8 mouse cellular contexts compared by ENCODE assay signal in the genomic region with DNA sequence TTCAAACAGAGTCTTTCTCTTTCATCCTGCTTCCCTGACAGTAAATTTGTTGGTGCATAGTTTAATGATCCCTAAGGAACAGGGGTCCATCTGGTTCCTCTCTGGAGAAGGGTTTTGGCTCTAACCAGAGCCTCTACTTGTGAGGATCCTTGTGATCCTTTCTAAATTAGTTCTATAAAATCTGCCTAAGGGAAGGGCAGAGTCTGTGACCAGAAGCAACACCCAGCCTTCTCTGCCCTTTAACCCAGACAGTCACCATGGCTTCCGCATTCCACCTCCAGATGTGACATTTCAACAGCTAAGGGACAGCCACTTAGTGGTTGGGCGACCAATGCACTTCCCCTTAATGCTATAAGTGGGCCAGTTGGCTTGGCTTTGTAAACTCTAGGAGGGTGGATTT. TPM values are rescaled to one million over a fixed set of nuclear protein-coding genes. Genes with fewer than 3 reads are reported as not detected.
DNase-seq lines count a peak whose midpoint lies in the region; ATAC-seq and TF ChIP-seq lines count a peak whose summit lies in the region.

No protein-coding gene starts in this region.

- no peaks in the 10 kb centered on the region for H3K27me3 ChIP-seq in limb, embryonic 15.5 days
- H3K27me3 ChIP-seq in limb, embryonic 10.5 days (ENCODE audit: low read depth, poor library complexity, severe bottlenecking), result no peaks in the 10 kb centered on the region
- H3K27me3 ChIP-seq in liver, embryonic 15.5 days, result no peaks in the 10 kb centered on the region
- no peaks in the 10 kb centered on the region for H3K27me3 ChIP-seq in stomach, embryonic 15.5 days (replicated peaks)
- H3K27me3 ChIP-seq in midbrain, embryonic 14.5 days (ENCODE audit: control insufficient read depth, insufficient read depth, low read length), result no peaks in the 10 kb centered on the region
- H3K27me3 ChIP-seq in thymus, adult 2 months (ENCODE audit: control insufficient read depth, insufficient read depth, low read length), result no peaks in the 10 kb centered on the region

- no peak overlapping the region for H3K4me3 ChIP-seq in limb, embryonic 15.5 days
- no peak overlapping the region for H3K4me3 ChIP-seq in limb, embryonic 10.5 days
- no peak overlapping the region for H3K4me3 ChIP-seq in liver, embryonic 15.5 days (replicated peaks)
- no peak overlapping the region for H3K4me3 ChIP-seq in stomach, embryonic 15.5 days (replicated peaks)
- H3K4me3 ChIP-seq in midbrain, embryonic 14.5 days (replicated peaks; ENCODE audit: low read depth, low read length), result no peak overlapping the region
- H3K4me3 ChIP-seq in thymus, adult 2 months (ENCODE audit: control insufficient read depth, insufficient read depth, low read length), result no peak overlapping the region

- no peaks in the 10 kb centered on the region for H3K36me3 ChIP-seq in limb, embryonic 15.5 days
- no peaks in the 10 kb centered on the region for H3K36me3 ChIP-seq in limb, embryonic 10.5 days
- no peaks in the 10 kb centered on the region for H3K36me3 ChIP-seq in liver, embryonic 15.5 days (replicated peaks)
- H3K36me3 ChIP-seq in stomach, embryonic 15.5 days, result no peaks in the 10 kb centered on the region
- no peaks in the 10 kb centered on the region for H3K36me3 ChIP-seq in midbrain, embryonic 14.5 days (ENCODE audit: control insufficient read depth, insufficient read depth, low read length)
- peaks cover 7% of the 10 kb centered on the region for H3K36me3 ChIP-seq in thymus, adult 2 months (ENCODE audit: control insufficient read depth, insufficient read depth, low read length)

- no peak overlapping the region for H3K4me2 ChIP-seq in limb, embryonic 15.5 days
- H3K4me2 ChIP-seq in liver, embryonic 15.5 days, result no peak overlapping the region
- no peak overlapping the region for H3K4me2 ChIP-seq in stomach, embryonic 15.5 days
- no peak overlapping the region for H3K4me2 ChIP-seq in midbrain, embryonic 14.5 days (ENCODE audit: low read length)

- intact Hi-C loops in heart, postnatal 14 days (cut with DNase I), result no loop called here

- WGBS in limb, embryonic 15.5 days, result 45% methylated on average over 2 of the region's 2 CpGs
- 56% methylated on average over 2 of the region's 2 CpGs for WGBS in limb, embryonic 10.5 days
- WGBS in liver, embryonic 15.5 days (ENCODE audit: insufficient replicate concordance), result 36% methylated on average over 2 of the region's 2 CpGs
- WGBS in stomach, embryonic 15.5 days, result 53% methylated on average over 2 of the region's 2 CpGs
- 93% methylated on average over 2 of the region's 2 CpGs for WGBS in midbrain, embryonic 14.5 days
- WGBS in thymus, adult 2 months, result 81% methylated on average over 2 of the region's 2 CpGs

- DNase-seq in limb, embryonic 10.5 days (ENCODE audit: low spot score), result no peak
- DNase-seq in heart, postnatal 14 days, result peak; percentile 50 to 58
- DNase-seq in Muller cell, postnatal 12 days (ENCODE audit: inconsistent ontology term), result no peak
- no peak for DNase-seq in midbrain, embryonic 14.5 days
- DNase-seq in thymus, adult 2 months, result no peak

- no peak for TF ChIP-seq POLR2A in thymus, adult 2 months (IDR thresholded peaks at IDR 0.05; ENCODE audit: control insufficient read depth, extremely low read depth, insufficient read depth, low read length, poor library complexity)

- peaks cover 6% of the 10 kb centered on the region; the same call in 1 of the 2 replicates for H3K4me1 ChIP-seq in limb, embryonic 15.5 days
- peaks cover 7% of the 10 kb centered on the region; the same call in 1 of the 2 replicates for H3K4me1 ChIP-seq in limb, embryonic 10.5 days
- no peaks in the 10 kb centered on the region for H3K4me1 ChIP-seq in liver, embryonic 15.5 days (replicated peaks)
- no peaks in the 10 kb centered on the region for H3K4me1 ChIP-seq in stomach, embryonic 15.5 days
- no peaks in the 10 kb centered on the region for H3K4me1 ChIP-seq in midbrain, embryonic 14.5 days (ENCODE audit: control insufficient read depth, insufficient read depth, low read length)
- H3K4me1 ChIP-seq in thymus, adult 2 months (replicated peaks; ENCODE audit: control insufficient read depth, insufficient read depth, low read length), result no peaks in the 10 kb centered on the region

- peak overlapping the region; percentile 33; the same call in 1 of the 2 replicates for H3K27ac ChIP-seq in limb, embryonic 15.5 days
- H3K27ac ChIP-seq in limb, embryonic 10.5 days, result no peak overlapping the region
- H3K27ac ChIP-seq in liver, embryonic 15.5 days (replicated peaks), result peak overlapping the region; percentile 19; the same call in 1 of the 2 replicates
- H3K27ac ChIP-seq in stomach, embryonic 15.5 days, result peak overlapping the region; percentile 16; the same call in 1 of the 2 replicates
- no peak overlapping the region for H3K27ac ChIP-seq in midbrain, embryonic 14.5 days (replicated peaks; ENCODE audit: low read depth, low read length)
- H3K27ac ChIP-seq in thymus, adult 2 months (ENCODE audit: control insufficient read depth, insufficient read depth, low read length), result no peak overlapping the region

- no peaks in the 10 kb centered on the region for H3K9me3 ChIP-seq in limb, embryonic 15.5 days
- H3K9me3 ChIP-seq in limb, embryonic 10.5 days (replicated peaks), result no peaks in the 10 kb centered on the region
- H3K9me3 ChIP-seq in liver, embryonic 15.5 days (replicated peaks), result no peaks in the 10 kb centered on the region
- H3K9me3 ChIP-seq in stomach, embryonic 15.5 days, result no peaks in the 10 kb centered on the region
- H3K9me3 ChIP-seq in midbrain, embryonic 14.5 days (ENCODE audit: control insufficient read depth, low read length), result no peaks in the 10 kb centered on the region

- H3K9ac ChIP-seq in limb, embryonic 15.5 days, result no peak overlapping the region
- no peak overlapping the region for H3K9ac ChIP-seq in liver, embryonic 15.5 days
- H3K9ac ChIP-seq in stomach, embryonic 15.5 days, result no peak overlapping the region
- H3K9ac ChIP-seq in midbrain, embryonic 14.5 days (replicated peaks; ENCODE audit: low read length), result no peak overlapping the region

- no peak for TF ChIP-seq CTCF in thymus, adult 2 months (IDR thresholded peaks at IDR 0.05; ENCODE audit: borderline replicate concordance, control insufficient read depth, extremely low read depth, insufficient read depth, low read length, poor library complexity)

- ATAC-seq in limb, embryonic 15.5 days (ENCODE audit: insufficient number of reproducible peaks, low FRiP score, low TSS enrichment, low read depth), result no peak
- ATAC-seq in liver, embryonic 15.5 days (ENCODE audit: insufficient read depth), result no peak
- ATAC-seq in stomach, embryonic 15.5 days (ENCODE audit: insufficient read depth, low FRiP score, low read depth), result no peak
- ATAC-seq in midbrain, embryonic 14.5 days (ENCODE audit: low FRiP score, low TSS enrichment), result no peak

RNA-seq across cellular contexts. Expression of gene Nedd9, which starts 20.1 kb away (rescaled TPM):
- 35.1 and 40.1 TPM in 2 replicates for polyA plus RNA-seq in limb, embryonic 15.5 days (2015; fragmentation: Nextera tagmentation; extraction: Ambion mirVana)
- polyA plus RNA-seq in limb, embryonic 10.5 days (2016; fragmentation: Nextera tagmentation; extraction: Ambion mirVana), result 8.5 and 11.1 TPM in 2 replicates
- total RNA-seq in heart, postnatal 14 days (2021), result 10 to 100 TPM; 29.3 to 35.2 TPM
- 4.0 and 5.2 TPM in 2 replicates for polyA plus RNA-seq in liver, embryonic 15.5 days (2015; fragmentation: Nextera tagmentation; extraction: Ambion mirVana)
- 23.8 and 26.6 TPM in 2 replicates for polyA plus RNA-seq in stomach, embryonic 15.5 days (2015; fragmentation: Nextera tagmentation; extraction: Ambion mirVana)
- 12.8 and 16.3 TPM in 2 replicates for polyA plus RNA-seq in midbrain, embryonic 14.5 days (2014; fragmentation: Nextera tagmentation; extraction: Ambion mirVana)
- polyA plus RNA-seq in thymus, adult 2 months (2012; rRNA removed), result 39.4 and 41.0 TPM in 2 replicates

Comparison
In these comparisons a context has a peak if more than half of its experiments do, and no peak if none do; other contexts are left out.
1. H3K27ac ChIP-seq: peak in limb, embryonic 15.5 days (single experiment), liver, embryonic 15.5 days (single experiment) and stomach, embryonic 15.5 days (single experiment); none in limb, embryonic 10.5 days (single experiment), midbrain, embryonic 14.5 days (single experiment) and thymus, adult 2 months (single experiment).
2. DNase-seq: peak in heart, postnatal 14 days (2 of 2); none in limb, embryonic 10.5 days (single experiment), Muller cell, postnatal 12 days (single experiment), midbrain, embryonic 14.5 days (single experiment) and thymus, adult 2 months (single experiment).